Mouse (Mus musculus): ENCODE measurements around the gene Itga1.

DNA sequence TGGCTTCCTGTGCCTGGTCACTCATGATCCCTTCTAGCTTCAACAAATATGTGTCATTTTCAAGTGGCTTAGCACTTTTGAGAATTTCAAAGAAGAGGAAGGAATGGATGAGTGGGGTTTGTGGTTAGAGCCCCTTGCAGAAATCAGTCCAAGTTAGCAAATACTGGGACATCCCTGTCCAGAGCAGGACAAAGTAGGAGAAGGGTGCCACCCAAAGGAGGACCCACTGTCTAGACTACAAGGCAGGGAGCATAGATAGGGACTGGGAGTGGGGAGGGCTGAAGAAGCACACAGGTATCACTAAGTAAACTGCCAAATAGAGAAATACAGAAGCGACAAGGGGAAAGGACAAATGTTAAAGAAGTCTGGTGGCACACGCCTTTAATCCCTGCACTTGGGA is 990 bp upstream of the Itga1 start:
- TF ChIP-seq KAT2A (IDR thresholded peaks at IDR 0.05; ENCODE audit: insufficient replicate concordance, low read length) (no peak), USF2 (conservative IDR thresholded peaks at IDR 0.05; ENCODE audit: low read depth, low read length) (no peak), MAFK (IDR thresholded peaks at IDR 0.05; ENCODE audit: insufficient replicate concordance, low read length) (no peak), ZC3H11A (IDR thresholded peaks at IDR 0.05; ENCODE audit: low read depth, low read length) (no peak), ZNF384 (IDR thresholded peaks at IDR 0.05; ENCODE audit: low read depth, low read length) (no peak)
